Mouse (Mus musculus): ENCODE measurements around the gene Wfdc2.

Gene Wfdc2

GRCm38 (mm10) chr2:164562391-164563188 lies at the start of gene Wfdc2:
Gene Wfdc2, plus strand, starts transcription at chr2:164562413.
- DNase-seq, result peak; percentile 75

DNA sequence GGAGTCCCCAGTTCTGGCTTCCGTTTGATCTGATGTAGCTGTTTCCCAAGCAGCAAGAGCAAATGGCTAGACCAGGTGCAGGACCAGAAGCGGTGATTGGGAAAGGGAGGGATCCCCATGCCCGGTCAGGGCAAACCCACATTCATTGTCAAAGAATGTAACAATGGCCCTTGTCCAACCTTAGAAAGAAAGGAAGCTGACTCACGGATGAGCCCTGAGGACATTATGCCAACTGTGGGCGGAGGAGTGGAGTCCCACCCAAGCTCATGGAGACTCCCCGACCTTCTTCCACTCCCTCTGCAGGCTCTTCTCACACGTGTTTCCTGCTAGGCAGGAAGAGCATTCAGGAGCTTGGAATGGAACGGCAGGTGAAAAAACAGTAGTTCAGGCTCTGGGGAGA lies 48.8 kb upstream of the Wfdc2 start:
- DNase-seq, result peak; percentile 83

- no peak for DNase-seq
Measured at GRCm38 (mm10) chr2:164514916-164515315, 47.3 kb upstream of the Wfdc2 start.

DNA sequence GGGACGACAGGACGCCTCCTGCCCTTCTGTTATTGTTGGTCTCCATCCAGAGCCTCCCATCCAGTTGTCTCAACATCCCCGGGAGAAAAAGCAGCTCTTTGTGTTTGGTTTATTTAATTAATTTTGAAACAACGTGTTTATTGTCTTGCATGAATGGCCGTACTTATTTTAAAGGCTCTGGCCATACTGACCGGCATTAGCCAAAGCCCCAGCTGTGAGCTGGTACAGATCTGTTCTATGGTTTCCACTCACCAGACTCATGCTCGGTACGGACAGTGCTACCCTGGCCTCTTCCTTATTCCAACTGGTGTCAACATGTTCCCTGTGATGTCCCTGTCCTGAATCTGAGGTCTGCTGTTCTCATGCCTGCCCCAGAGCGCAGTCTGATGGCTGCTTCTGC lies 46.3 kb upstream of the Wfdc2 start:
- no peak for DNase-seq

DNA sequence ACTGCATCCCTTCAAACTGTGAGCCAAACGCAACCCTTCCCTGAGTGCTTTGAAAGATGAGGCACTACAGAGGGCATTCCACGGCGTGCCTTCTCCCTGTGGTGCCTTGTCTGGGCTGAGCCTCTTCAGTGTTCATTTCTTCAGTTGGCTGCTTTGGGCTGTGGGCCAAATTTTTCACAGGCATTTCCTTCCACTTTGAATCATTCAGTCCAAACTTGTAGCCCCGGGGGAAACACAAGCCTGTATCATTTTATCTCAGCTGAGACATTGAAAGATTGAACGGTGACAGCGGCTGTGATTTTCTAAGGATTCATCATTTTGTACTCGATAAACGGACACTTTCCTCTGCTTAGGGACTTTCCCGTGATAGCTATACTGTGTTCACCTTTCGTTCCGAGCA lies 45.6 kb upstream of the Wfdc2 start:
- no peak for DNase-seq

- peak; percentile 77 for DNase-seq
Measured at GRCm38 (mm10) chr2:164517485-164518221, 44.6 kb upstream of the Wfdc2 start.

DNA sequence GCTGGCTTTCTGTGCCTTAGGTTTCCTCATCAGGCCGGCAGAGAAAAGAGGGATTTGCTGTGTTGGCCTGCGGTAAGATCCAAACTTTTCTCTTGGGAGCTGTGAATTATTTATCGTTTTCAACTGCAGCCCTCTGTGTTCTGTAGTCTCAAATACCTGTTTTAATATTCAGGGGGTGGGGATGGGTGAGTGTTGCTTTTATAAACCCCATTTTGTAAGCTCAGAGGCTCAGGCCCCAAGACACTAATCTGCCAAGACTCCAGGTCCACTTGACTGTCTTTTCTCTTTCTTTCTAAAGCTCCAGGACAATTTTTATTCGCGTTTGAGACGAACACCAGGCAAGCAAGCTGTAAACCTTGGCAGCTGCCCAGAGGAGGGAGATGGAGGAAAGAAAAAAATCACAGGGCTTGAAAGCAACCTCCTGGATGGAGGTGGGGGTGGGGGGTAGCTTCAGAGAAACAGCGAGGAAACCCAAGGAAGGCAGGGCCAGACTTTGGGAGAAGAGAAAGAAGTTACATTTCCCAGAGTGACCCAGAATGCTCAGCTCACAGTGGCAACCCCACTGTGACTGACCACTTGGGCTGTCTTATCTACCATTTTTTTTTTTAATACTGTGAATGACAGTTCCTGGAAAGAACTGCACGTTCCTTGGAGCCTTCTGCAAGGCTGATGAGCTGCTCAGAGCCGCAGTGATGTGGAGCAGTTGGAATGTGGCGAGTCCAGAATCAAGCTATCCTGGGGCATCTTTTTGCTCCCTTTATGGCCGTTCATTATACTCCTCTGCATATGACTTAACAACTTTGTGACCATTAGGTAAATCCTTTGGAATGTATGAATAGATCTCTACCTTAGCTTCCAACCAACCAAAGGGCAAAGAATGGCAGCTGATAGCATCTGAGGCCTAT lies 43.7 kb upstream of the Wfdc2 start:
- no peak for DNase-seq

DNA sequence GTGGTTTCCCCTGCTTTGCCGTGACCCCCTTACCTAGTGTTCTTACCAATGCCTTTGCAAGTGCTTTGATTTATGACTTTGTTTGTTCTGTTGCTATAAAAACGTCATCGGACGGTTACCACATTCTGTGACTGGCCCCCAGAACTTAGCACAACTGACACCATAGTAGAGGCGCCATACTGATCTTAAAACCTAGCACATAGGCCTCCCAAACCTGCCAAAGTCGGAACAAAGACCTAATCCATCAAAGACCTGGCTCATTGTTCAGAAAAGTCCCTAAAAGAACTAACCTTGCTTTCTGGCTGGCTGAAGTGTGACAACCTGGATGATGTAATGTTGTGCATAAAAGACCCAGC lies 43.1 kb upstream of the Wfdc2 start:
- DNase-seq, result no peak

DNA sequence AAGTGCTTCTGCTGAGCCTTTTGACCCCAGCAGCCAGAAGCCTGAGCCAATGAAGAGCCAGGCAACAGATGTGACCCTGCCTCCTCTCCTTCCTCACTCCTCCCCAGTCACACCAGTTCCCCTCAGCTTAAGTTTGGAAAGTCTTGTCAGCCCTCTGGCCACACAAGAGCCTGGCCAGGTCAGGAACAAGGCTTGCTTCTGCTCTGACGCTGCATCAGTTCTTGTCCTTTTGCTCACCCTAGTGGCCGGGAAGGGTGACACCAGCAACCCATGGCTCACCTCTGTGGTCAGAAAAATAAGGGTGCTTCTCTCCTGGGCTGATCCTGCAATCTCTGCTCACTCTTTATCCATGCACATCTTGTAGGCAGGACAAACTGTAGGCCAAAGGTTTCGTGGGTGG lies 41.4 kb upstream of the Wfdc2 start:
- peak; percentile 80 for DNase-seq

- no peak for DNase-seq
Measured at GRCm38 (mm10) chr2:164521841-164522240, 40.4 kb upstream of the Wfdc2 start.

DNA sequence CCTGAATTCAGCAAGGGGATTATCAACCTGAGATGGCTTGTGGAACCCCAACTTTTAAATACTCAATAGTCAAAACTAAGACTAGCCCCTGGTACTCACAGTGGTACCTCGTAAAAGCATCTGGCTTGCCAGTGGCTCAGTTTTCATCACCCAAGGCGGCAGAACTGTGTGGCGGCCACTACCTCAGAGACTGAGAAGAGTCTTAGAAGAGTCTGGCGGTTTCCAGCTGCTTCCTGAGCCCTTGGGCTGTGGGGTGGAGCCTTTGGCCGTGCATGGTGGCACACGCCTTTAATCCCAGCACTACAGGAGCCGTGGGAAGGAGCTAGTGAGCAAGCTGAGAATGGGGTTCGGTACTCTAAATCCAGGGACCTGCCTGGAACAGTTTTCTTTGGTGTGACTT lies 39.9 kb upstream of the Wfdc2 start:
- no peak for DNase-seq

GRCm38 (mm10) chr2:164523301-164523773 lies 38.9 kb upstream of the Wfdc2 start:
- no peak for DNase-seq

- no peak for DNase-seq
Measured at GRCm38 (mm10) chr2:164528557-164528956, 33.7 kb upstream of the Wfdc2 start.

DNA sequence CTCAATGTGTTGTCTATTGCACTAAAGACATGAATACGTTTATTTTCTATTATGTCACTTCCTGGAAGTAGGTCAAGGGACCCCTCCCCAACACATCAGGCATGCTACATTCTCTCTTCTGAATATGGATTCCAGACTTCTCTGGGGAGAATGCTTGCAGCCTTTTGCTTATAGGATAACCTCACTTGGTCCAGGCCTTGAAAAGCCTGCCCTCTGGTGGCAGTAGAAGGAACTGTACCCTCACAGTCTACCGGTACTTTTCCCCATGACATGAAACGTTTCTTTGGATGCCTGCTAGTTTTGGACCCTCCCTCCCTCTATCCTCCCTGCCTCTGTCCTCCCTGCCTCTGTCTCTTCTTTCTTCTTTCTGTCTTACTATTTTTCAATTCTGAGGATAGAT lies 31.0 kb upstream of the Wfdc2 start:
- peak; percentile 86 for DNase-seq

DNA sequence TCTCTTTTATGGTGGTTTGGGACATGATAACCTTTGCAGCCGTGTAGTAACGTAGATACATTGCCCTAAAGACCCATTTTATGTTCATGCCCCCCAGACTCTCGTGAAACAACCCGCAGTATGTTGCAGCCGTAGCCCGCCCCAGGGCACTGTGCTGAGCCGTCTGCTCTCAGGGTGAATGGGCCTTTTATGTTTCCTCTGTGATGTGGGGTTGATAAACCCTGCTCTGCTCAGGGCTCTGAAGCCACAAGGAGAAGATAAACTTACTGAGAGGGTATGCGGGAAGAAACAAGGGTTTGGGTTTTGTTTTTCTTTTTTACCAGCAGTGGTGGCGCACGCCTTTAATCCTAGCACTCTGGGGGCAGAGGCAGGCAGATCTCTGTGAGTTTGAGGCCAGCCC lies 27.9 kb upstream of the Wfdc2 start:
- no peak for DNase-seq

- no peak for DNase-seq
Measured at GRCm38 (mm10) chr2:164537003-164537402, 25.2 kb upstream of the Wfdc2 start.

DNA sequence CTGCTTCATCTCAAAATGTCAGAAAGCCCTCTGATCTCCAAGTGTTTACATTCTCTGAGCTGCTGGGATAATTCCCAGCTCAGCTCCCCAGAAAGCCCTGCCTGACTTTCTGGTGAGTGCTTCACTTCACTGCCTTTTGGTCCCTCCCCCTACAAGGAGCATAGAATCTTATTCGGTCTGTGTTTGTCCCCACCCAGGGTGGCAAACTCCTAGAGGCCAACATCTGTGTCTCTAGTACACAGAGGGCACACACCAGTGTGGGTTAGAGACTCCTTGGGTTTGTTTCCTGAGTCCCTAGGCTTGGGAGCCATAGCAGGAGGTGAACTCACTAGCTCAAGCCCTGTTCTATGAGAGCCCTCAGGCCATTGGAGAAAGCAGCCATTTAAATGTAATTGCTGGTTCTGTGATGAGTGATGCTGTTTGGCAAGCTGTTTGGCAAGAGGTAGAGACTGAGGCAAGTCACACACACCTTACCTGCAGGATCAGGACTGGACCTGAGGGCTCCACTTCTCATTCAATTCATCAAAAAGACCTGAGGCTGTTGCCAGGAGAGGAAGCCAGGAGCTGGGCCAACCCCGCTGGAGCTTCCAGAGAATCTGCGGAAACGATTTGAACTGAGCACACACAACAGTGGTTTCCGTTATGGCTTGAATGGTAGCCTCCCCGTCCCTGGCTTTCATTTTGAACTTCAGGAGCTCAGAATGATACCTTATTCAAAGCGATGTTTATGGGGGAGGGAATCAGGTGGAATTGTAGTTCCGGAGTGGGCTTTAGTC lies 21.4 kb upstream of the Wfdc2 start:
- peak; percentile 48 for DNase-seq

GRCm38 (mm10) chr2:164542132-164542531 lies 20.1 kb upstream of the Wfdc2 start:
- peak; percentile 24 for DNase-seq

- no peak for DNase-seq
Measured at GRCm38 (mm10) chr2:164542598-164542997, 19.6 kb upstream of the Wfdc2 start.

GRCm38 (mm10) chr2:164543745-164544144 lies 18.5 kb upstream of the Wfdc2 start:
- no peak for DNase-seq

DNA sequence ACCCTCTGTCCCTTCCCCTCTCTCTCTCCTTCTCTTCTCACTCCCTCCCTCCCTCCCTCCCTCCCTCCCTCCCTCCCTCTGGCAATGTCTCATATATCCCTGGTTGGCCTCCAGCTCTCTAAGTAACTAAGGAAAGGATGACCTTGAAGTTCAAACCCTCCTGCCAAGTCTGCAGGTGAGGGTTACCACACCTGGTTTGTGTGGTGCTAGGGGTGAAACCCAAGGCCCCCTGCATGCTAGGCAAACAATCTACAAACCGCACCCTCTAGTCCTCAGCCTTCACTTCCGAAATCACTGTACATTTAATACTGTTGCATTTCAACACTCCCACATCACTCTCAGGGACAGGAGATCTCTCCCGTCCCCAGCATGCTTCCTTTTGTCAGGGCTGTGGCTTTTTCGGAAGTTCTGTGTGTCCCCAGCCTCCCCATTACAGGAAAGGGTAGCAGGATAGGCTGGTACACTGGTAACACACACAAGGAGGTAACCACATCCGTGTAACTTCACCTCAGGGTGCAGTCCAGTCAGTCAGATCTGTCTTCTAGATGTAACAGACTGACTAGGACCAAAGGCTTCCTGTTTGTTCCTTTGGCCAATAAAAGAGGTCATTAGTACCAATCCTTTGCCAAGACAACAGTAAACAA lies 17.6 kb upstream of the Wfdc2 start:
- no peak for DNase-seq

- DNase-seq, result peak; percentile 43
Measured at GRCm38 (mm10) chr2:164549338-164549737, 12.9 kb upstream of the Wfdc2 start.
